Mouse (Mus musculus): ENCODE measurements around the gene Magi1.
A peak's percentile ranks its signal among the peaks of the same experiment; 100 is the strongest.

Gene Magi1

GRCm38 (mm10) chr6:94283318-94284061 is at the start of gene Magi1:
Gene Magi1, minus strand, starts transcription at chr6:94283917.
- DNase-seq (ENCODE audit: low spot score), result peak; percentile 96

GRCm38 (mm10) chr6:94327143-94327542 is 43.4 kb upstream of the Magi1 start:
- DNase-seq (ENCODE audit: low spot score), result no peak

- no peak for DNase-seq (ENCODE audit: low spot score)
These were observed 33.2 kb upstream of the Magi1 start for GRCm38 (mm10) chr6:94316886-94317285.

- no peak for DNase-seq (ENCODE audit: low spot score)
These were observed 28.6 kb upstream of the Magi1 start for GRCm38 (mm10) chr6:94312285-94312684.

- DNase-seq (ENCODE audit: low spot score), result no peak
These were observed 24.8 kb upstream of the Magi1 start for GRCm38 (mm10) chr6:94308498-94308897.

DNA sequence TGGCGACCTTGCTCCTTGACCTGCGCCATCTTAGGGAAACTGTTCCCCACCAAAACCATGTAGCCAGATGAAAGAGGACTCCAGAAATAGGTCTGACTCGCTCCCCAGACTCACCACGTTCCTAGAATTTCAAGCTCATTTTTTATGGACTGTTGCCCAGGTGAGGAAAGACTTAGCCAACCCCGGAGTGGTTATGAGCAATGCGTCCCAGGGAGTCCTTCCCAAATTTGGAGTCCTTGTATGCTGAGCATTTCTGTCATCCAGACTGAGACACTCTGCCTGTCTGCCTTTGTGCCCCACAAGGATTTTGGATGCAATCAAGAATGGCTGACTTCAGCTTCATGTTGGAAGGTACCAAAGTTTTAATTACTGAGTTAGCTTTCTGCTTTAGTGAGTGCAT is 19.8 kb upstream of the Magi1 start:
- no peak for DNase-seq (ENCODE audit: low spot score)

DNA sequence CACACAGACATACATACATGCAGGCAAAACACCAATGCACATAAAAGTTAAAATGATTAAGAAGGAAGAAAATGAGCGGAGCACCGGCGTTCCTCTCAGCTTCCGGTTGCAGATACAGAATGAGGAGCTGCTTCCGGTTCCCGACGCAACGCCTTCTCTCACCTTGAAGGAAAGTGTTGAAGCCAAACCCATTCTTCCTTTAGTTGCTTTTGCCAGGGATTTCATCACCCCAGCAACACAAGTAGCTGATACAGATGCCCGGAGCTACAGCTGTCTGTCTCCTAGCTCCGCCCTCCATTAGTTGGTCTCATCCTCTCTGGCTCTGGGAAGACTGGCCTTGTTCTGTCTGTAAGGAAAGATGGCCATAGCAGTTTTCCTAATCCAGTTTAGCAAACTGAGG is 18.1 kb upstream of the Magi1 start:
- peak; percentile 87 for DNase-seq (ENCODE audit: low spot score)

DNA sequence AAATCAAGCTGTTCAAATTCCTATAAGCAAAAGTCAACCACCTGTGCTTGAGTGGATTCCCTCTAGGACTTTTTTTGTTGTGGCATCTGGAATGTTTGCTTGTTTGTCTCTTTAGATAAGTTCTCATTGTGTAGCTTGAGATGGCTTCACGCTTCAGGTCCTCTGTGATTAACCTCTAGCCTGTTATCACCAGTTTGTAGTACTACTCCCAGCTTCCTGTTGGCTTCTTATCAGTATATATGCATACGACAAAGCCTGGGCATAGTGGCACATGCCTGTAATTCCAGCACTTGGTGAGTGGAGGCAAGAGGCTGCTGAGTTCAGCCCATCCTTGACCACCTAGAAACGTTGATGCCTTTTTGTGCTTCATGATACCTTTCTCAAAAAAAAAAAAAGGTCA is 16.8 kb upstream of the Magi1 start:
- no peak for DNase-seq (ENCODE audit: low spot score)

DNA sequence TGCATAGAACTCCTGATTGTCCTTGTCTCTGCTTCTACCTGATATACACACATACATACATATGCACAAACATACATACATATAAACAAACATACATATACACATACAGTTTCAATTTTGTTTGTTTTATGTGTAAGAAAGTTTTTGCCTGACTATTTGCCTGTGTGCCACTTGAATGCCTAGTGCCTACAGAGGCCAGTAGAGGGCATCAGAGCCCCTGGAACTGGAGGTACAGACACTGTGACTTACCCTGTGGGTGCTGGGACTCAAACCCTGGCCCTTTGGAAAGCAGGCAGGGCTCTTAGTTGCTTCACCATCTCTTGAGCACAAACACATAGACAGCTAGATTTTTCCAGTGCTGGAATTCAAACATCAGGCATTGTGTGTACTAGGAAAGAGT is 3.7 kb upstream of the Magi1 start:
- no peak for DNase-seq (ENCODE audit: low spot score)

GRCm38 (mm10) chr6:94286555-94286954 is 2.8 kb upstream of the Magi1 start:
- no peak for DNase-seq (ENCODE audit: low spot score)

DNA sequence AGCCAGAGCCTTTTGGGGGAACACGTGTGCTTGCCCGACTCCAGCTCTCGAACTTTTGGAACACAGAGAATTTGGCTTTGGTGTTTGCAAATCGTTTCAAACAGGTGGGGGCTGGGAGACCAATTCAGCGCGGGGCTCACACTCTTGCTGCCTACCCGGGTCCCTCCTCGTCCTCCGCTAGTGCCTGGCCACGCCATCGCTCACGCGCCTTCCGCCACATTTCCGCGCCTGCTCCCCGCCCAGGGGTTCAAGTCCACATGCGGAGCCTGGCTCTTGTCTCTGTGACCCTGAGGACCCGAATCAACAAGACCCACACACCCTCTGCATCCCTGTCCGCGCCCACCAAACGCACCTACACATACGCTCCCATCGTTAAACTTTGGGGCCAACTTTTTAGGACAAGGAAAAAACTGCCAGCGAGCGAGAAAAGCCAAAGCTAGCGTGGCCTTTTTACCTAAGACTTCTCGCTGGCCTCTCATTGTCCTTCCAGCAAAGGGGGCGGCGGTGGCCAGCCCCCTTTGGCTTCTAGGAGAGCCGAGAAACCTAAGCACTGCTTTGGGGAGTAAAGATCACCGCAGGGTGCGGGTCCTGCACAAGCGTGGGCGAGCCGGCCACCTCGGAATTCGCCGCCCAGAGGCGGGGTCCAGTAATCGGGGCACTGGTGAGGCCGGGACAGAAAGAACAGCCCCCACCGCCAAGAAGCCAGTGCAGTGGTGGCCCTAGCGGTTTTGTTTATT is 540 bp upstream of the Magi1 start:
- peak; percentile 35 for DNase-seq (ENCODE audit: low spot score)

- peak; percentile 66 for DNase-seq (ENCODE audit: low spot score)
These were observed 1.1 kb downstream of the Magi1 start for GRCm38 (mm10) chr6:94282301-94283241.

DNA sequence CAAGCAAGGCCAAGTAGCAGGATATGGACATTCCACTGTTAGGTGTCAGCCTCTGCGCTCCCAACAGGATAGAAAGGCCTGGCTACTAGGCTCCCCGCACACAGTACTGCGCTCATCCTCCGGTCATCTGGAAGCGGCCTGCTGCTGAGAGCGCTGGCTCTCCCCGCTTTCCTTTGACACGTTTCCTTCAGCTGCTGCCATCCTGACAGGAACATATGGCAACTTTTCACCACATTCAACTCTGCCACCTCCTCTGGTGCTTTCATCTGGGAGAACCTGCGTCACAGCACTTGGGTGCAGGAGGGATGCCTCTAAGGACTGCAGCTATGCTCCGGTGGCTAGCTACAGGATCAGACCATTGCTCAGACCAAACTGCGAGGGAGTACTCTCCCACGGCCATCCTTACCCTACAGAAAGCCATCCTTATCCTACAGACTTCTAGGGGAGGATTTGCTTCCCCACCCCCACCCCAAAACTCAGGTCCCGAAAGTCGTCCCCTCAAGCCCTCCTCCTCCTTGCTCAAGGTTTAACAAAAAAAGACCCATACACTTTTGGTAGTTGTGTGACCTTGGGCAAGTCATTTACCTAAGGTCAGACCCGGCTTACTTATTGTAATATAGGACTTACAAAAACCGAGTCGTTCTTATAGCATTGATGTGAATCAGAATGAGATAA is 2.0 kb downstream of the Magi1 start:
- no peak for DNase-seq (ENCODE audit: low spot score)

GRCm38 (mm10) chr6:94273941-94274340 is 9.8 kb downstream of the Magi1 start:
- no peak for DNase-seq (ENCODE audit: low spot score)

DNA sequence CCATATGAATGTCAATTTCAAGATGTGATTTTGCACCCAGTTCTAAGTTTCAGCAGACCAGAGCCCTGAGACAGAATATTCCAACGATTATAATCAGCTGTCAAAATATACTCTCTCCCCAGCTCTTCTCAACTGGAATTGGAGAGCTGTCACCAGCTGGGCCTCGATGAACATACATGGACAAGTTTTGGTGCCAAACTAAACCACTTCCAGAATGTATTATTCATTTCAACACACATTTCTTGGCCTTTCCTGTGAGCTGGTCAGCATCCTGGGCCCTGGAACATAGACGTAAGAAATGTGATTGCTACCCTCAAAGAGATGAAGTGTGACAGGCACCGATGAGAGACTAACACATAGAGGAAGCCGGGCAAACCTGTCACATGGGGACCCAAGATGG is 13.7 kb downstream of the Magi1 start:
- DNase-seq (ENCODE audit: low spot score), result no peak

DNA sequence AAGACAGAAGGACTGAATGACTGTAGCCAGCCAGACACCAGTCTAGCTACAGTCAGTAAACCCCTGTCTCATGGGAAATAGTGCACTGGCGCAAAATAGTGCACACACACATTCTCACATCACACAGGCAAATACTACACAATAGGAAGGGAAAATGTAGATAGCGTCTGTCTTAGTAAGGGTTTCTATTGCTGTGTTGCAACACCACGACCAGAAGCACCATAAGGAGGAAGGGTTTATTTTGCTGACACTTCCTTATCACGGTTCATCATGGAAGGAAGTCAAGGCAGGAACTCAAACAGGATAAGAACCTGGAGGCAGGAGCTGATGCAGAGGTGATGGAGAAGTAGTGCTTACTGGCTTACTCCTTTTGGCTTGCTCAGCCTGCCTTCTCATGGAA is 14.5 kb downstream of the Magi1 start:
- no peak for DNase-seq (ENCODE audit: low spot score)

- no peak for DNase-seq (ENCODE audit: low spot score)
These were observed 18.3 kb downstream of the Magi1 start for GRCm38 (mm10) chr6:94265244-94265935.

DNA sequence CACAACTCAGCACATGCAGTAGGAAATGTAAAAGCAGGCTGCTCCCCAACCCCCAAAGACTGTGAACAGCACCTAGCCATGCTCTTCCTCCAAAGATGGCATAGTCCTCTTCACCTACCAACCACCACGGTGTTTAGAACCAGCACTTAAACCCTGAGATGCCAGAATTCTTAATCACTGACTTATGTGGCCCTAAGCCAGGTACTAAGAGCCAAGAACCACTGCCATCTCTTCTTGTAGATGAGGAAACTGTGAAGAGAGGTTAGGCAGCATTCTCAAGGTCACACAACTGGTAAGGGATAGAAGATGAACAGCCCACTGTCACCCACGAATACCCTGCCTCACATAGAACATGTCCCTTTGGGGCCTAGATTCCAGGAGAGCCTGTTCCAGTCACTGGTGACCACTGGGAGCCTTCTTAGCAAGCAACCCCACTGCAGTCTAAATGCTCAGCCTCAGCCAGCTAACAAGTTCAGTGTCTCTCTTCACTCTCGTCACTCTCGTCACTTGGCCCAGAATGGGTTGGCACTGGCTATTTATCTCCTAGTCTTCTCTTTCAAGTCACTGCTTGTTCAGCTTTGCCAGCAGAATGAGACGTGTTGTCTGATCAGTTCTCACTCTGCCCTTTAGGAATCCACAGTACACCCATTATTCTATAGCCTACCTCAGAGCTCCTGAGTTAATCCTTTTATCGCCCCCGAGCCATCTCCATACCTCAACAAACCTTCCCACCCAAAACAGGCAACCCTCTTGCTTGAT is 19.4 kb downstream of the Magi1 start:
- DNase-seq (ENCODE audit: low spot score), result no peak

DNA sequence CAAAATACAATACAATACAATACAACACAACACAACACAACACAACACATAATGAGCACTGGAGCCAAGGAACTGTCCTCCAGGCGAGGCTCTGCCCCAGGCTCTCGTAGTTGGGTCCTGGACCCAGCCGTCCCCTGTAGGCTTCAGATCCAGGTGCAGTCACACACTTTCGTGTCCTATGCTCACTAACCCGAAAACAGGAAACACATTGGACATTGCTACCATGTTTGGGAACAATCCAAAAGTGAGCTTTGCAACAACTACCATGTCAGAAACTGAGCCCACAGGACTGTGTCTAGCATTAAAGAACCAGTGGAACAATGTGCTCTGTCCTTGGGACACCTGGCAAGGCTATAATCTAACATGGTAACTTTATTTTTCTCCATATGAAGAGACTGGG is 22.9 kb downstream of the Magi1 start:
- no peak for DNase-seq (ENCODE audit: low spot score)

DNA sequence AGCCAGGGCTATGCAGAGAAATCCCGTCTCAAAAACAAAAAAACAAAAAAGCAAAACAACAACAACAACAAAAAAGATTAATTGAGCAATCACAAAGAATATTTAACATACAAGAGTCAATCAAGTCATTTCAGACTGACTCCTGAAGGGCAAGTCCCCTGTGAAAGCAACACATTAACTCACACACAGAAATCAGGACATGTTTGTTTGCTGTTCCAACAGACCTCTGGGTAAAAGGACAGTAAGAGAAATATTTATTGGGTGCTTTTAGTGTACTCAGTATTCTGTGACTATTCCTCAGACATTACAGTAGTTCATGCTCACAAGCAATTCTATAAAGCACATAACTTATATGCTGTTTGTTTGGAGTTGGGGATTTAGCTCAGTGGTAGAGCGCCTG is 23.7 kb downstream of the Magi1 start:
- DNase-seq (ENCODE audit: low spot score), result no peak

- DNase-seq (ENCODE audit: low spot score), result no peak
These were observed 25.9 kb downstream of the Magi1 start for GRCm38 (mm10) chr6:94257831-94258173.
